Mouse (Mus musculus): ENCODE data around the gene Isyna1. TPM values are rescaled to one million over a fixed set of nuclear protein-coding genes. Genes with fewer than 3 reads are reported as not detected.

The Isyna1 gene
- total and polyA plus RNA-seq, 2 experiments from 2014 or later: 113 to 152 TPM

DNA sequence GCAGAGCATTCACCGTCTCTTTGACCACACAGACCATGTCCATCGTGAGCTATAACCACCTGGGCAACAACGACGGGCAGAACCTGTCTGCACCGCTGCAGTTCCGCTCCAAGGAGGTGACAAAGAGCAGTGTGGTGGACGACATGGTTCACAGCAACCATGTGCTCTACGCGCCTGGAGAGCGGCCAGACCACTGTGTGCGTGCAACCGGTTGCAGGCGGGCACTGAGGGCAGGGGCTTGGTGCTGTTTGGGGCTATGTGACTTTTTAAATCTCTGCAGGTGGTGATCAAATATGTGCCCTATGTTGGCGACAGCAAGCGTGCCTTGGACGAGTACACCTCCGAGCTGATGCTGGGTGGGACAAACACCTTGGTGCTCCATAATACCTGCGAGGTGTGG is 2.0 kb downstream of the Isyna1 start:
- Histone ChIP-seq H3K9me3 (ENCODE audit: low read length) (no peaks in the 10 kb centered on the region), H3K4me2 (ENCODE audit: low read depth, low read length) (no peak overlapping the region), H3K4me3 (ENCODE audit: low read length) (no peak overlapping the region), H3K36me3 (ENCODE audit: insufficient read depth, low read length) (peaks cover 7% of the 10 kb centered on the region; the same call in 1 of the 2 replicates), H3K27ac (no peak overlapping the region), H3K4me1 (ENCODE audit: insufficient read depth, low read length) (peaks cover 31% of the 10 kb centered on the region), H3K9ac (replicated peaks; ENCODE audit: low read length) (no peak overlapping the region), H3K27me3 (ENCODE audit: insufficient read depth, low read length) (no peaks in the 10 kb centered on the region)
- WGBS: 88% methylated on average over 18 of the region's 18 CpGs
- ATAC-seq (no peak), DNase-seq (ENCODE audit: low spot score) (no peak)
- no peak for TF ChIP-seq CTCF (IDR thresholded peaks at IDR 0.05; ENCODE audit: low read depth)

DNA sequence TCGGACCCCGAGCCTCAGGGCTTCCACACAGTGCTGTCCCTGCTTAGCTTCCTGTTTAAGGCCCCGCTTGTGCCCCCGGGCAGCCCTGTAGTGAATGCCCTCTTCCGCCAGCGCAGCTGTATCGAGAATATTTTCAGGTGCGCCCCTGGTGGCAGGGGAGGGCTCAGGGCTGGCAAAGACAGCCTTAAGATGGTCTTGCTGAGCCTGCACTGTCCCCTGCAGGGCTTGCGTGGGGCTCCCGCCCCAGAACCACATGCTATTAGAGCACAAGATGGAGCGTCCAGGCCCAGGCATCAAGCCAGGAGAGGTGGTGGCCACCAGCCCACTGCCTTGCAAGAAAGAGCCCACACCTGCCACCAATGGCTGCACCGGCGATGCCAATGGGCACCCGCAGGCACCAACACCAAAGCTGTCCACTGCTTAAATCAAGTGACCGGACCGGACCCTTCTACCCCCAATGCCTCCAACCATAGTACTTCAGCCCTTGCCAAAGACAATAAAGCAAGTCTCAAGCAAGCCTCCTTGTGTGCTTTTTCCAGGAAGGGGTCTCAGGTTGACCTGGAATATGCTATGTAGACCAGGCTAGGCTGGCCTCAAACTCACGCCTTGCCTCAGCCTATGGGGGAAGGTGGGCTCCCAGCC is 2.7 kb downstream of the Isyna1 start:
- peak; percentile 55 for DNase-seq (ENCODE audit: low spot score)
- 70% methylated on average over 17 of the region's 17 CpGs for WGBS
- Histone ChIP-seq H3K4me3 (ENCODE audit: low read length) (no peak overlapping the region), H3K27ac (no peak overlapping the region), H3K36me3 (ENCODE audit: insufficient read depth, low read length) (peaks cover 1% of the 10 kb centered on the region; the same call in 1 of the 2 replicates), H3K9ac (replicated peaks; ENCODE audit: low read length) (no peak overlapping the region), H3K4me2 (ENCODE audit: low read depth, low read length) (no peak overlapping the region), H3K27me3 (ENCODE audit: insufficient read depth, low read length) (no peaks in the 10 kb centered on the region), H3K9me3 (ENCODE audit: low read length) (no peaks in the 10 kb centered on the region), H3K4me1 (ENCODE audit: insufficient read depth, low read length) (peaks cover 34% of the 10 kb centered on the region)
- no peak for ATAC-seq
- peak; percentile 59 for TF ChIP-seq CTCF (IDR thresholded peaks at IDR 0.05; ENCODE audit: low read depth)

DNA sequence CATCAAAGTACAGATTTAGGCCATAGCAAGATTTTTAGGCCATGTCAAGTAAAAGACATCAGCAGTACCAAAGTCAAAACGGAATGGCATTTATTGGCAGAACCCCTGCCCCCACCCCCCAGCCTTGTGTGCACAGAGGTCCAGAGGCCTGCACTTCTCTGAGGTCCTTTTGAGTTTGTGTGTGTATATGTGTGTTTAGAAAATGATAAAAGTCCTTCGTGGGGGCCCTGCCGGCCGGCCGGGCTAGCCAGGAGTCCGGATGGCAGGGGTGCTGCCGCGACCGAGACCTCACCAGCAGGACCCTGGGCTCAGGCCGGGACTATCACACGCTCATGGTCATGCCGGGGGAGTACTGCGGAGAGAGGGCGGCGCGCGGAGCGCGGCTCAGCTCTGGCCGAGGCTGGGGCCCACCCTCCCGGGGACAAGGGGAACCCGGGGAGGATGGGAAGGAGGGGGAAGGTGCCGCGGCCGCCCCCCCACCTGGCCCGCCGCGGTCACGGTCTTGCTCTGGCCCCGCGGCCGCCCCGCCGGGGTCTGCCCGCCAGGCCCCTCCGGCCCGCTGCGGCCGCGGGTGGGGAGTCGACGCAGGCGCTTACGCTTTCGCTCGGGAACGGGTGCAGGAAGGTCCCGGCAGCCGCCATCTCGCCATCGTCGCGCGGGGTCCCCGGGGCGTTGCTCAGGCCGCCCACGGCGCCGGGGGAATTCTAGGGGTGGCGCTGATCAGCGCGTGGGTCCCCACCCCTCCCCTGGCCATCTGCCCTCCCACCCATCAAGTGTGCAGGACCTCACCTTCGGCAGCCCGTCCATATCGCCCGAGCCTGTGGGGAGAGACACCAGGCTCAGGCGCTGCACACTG is 3.5 kb downstream of the Isyna1 start:
- peak overlapping the region; percentile 31 for H3K4me3 ChIP-seq (ENCODE audit: low read length)
- ATAC-seq (no peak), DNase-seq (ENCODE audit: low spot score) (peak; percentile 25)
- no peak overlapping the region for H3K27ac ChIP-seq
- peak overlapping the region; percentile 59 for H3K4me2 ChIP-seq (ENCODE audit: low read depth, low read length)
- no peak for TF ChIP-seq CTCF (IDR thresholded peaks at IDR 0.05; ENCODE audit: low read depth)
- no peaks in the 10 kb centered on the region for H3K27me3 ChIP-seq (ENCODE audit: insufficient read depth, low read length)
- WGBS: 15% methylated on average over 56 of the region's 68 CpGs
- H3K9ac ChIP-seq (replicated peaks; ENCODE audit: low read length): peak overlapping the region; percentile 53
- H3K9me3 ChIP-seq (ENCODE audit: low read length): no peaks in the 10 kb centered on the region
- peaks cover 34% of the 10 kb centered on the region for H3K4me1 ChIP-seq (ENCODE audit: insufficient read depth, low read length)
- H3K36me3 ChIP-seq (ENCODE audit: insufficient read depth, low read length): no peaks in the 10 kb centered on the region

DNA sequence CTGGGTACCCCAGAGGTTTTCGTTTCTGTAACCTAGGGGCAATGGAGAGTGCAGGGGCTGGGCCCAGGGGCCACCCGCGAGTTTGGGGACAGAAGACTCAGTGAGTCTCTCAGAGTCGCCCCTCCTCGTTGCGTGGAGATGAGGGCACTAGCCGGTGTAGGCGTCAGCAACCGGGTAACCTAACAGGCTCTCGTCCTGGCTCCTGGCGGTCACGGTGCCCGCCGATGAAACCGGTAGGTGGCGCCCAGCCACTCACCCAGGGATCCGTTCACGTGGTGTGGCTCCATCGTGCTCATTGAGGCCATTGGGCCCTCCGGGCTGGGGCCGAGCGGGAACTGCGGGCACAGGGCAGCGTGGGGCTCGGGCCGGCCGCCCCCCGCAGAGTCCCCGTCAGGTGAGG is 4.1 kb downstream of the Isyna1 start:
- no peaks in the 10 kb centered on the region for H3K36me3 ChIP-seq (ENCODE audit: insufficient read depth, low read length)
- peak; percentile 79 for TF ChIP-seq CTCF (IDR thresholded peaks at IDR 0.05; ENCODE audit: low read depth)
- peaks cover 34% of the 10 kb centered on the region for H3K4me1 ChIP-seq (ENCODE audit: insufficient read depth, low read length)
- no peak overlapping the region for H3K27ac ChIP-seq
- H3K9me3 ChIP-seq (ENCODE audit: low read length): no peaks in the 10 kb centered on the region
- H3K4me3 ChIP-seq (ENCODE audit: low read length): peak overlapping the region; percentile 31
- peak overlapping the region; percentile 59 for H3K4me2 ChIP-seq (ENCODE audit: low read depth, low read length)
- 4% methylated on average over 29 of the region's 29 CpGs for WGBS
- ATAC-seq (peak; percentile 33), DNase-seq (ENCODE audit: low spot score) (peak; percentile 87)
- H3K9ac ChIP-seq (replicated peaks; ENCODE audit: low read length): peak overlapping the region; percentile 53; the same call in 1 of the 2 replicates
- H3K27me3 ChIP-seq (ENCODE audit: insufficient read depth, low read length): no peaks in the 10 kb centered on the region

DNA sequence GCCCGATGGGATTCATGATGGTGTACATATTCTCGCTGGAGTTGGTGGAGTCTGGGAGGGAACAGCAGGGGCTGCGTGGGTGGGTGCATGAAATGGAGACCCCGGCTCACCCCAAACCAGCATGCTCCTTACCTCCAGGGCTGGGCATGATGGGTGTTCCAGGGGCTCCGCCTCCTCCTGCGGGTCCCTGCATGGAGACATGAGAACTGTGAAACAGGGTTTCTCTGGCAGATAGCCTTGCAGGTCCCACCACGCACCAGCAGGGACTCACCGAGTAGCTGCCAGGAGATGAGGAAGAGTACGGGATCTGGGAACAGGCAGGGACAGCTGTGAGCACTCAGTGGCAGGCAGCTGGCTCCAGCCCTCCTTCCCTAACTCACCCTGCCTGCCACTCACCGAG is 4.5 kb downstream of the Isyna1 start:
- H3K36me3 ChIP-seq (ENCODE audit: insufficient read depth, low read length): no peaks in the 10 kb centered on the region
- H3K9ac ChIP-seq (replicated peaks; ENCODE audit: low read length): no peak overlapping the region
- no peaks in the 10 kb centered on the region for H3K27me3 ChIP-seq (ENCODE audit: insufficient read depth, low read length)
- H3K4me2 ChIP-seq (ENCODE audit: low read depth, low read length): peak overlapping the region; percentile 59
- no peak overlapping the region for H3K27ac ChIP-seq
- no peaks in the 10 kb centered on the region for H3K9me3 ChIP-seq (ENCODE audit: low read length)
- no peak for TF ChIP-seq CTCF (IDR thresholded peaks at IDR 0.05; ENCODE audit: low read depth)
- peaks cover 34% of the 10 kb centered on the region for H3K4me1 ChIP-seq (ENCODE audit: insufficient read depth, low read length)
- WGBS: 15% methylated on average over 10 of the region's 10 CpGs
- DNase-seq (ENCODE audit: low spot score): no peak
- no peak for ATAC-seq
- H3K4me3 ChIP-seq (ENCODE audit: low read length): peak overlapping the region; percentile 31; the same call in 1 of the 2 replicates

DNA sequence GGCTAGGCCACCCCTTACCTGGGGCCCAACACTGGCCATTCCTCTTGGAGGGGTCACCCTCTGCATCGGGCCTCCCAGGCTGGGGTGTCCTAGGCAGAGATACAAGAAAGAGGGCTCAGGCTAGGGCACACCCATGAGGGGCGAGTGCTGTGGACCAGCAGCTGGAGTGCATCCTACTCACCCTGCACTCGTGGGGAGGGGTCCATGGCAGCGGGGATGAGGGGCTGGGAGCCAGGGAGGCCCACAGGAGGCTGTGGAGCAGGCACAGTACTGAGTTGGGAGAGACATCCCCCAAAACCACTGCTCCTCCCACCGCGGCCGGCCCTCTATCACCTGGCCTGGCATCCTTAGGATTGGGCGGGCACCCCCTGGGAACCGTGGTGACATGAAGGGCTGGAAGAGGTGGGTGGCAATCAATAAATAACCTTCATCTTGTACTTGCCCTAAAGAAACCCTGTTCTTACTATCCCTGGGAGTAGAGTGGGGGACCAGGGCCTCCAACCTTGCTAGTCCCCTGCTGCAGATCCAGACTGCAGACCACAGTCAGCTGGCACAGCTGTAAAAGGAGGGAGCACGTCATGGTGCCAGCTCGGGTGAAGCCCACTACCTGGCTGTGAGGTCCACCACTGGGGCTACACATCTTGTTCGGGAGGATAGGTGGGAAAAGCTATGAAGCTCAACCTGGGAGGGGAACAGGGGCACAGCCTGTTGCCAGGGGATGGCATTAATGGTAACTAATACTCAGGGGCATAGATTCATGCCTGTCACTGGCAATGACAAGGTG is 5.5 kb downstream of the Isyna1 start:
- Histone ChIP-seq H3K4me2 (ENCODE audit: low read depth, low read length) (no peak overlapping the region), H3K27me3 (ENCODE audit: insufficient read depth, low read length) (no peaks in the 10 kb centered on the region), H3K4me1 (ENCODE audit: insufficient read depth, low read length) (peaks cover 31% of the 10 kb centered on the region), H3K36me3 (ENCODE audit: insufficient read depth, low read length) (no peaks in the 10 kb centered on the region), H3K4me3 (ENCODE audit: low read length) (no peak overlapping the region), H3K9me3 (ENCODE audit: low read length) (no peaks in the 10 kb centered on the region), H3K27ac (no peak overlapping the region), H3K9ac (replicated peaks; ENCODE audit: low read length) (no peak overlapping the region)
- DNase-seq (ENCODE audit: low spot score) (no peak), ATAC-seq (no peak)
- 77% methylated on average over 12 of the region's 12 CpGs for WGBS
- no peak for TF ChIP-seq CTCF (IDR thresholded peaks at IDR 0.05; ENCODE audit: low read depth)
